Mouse (Mus musculus) adrenal gland, postnatal 14 days (tissue): ENCODE results near the gene Rftn1. TPM values are rescaled to one million over a fixed set of nuclear protein-coding genes. Genes with fewer than 3 reads are reported as not detected.
"Not testable (repeated sequence)": the region's sequence is repeated elsewhere in the genome, so short reads cannot be mapped to it uniquely, and the experiment has no call there.

ENCODE experiments used
- DNase-seq: peaks from one replicate; pipeline ENCODE4 v3.0.0; 2021; ENCODE audit warnings: mixed read lengths
- long read RNA-seq, 2 experiments: library from polyadenylated mRNA; stranded (forward); transcript quantifications; one replicate each; pipeline ENCODE4 v2.0.0; 2021
- total RNA-seq: library from RNA; stranded (reverse); gene quantifications from 2 replicates; pipeline ENCODE4 v1.2.3, GENCODE M21; 2021

Rftn1 gene
- total RNA-seq = 17.6 and 24.0 TPM in 2 replicates
- long read RNA-seq, experiment 1, full-length matches to known transcripts = 21 of 21 reads
- long read RNA-seq, experiment 1, partial matches to known transcripts = 0 of 21 reads
- long read RNA-seq, experiment 1, other reads (novel, unspliced or antisense) = 0 of 21 reads
- long read RNA-seq, experiment 2, full-length matches to known transcripts = 24 of 28 reads
- long read RNA-seq, experiment 2, partial matches to known transcripts = 3 of 28 reads
- long read RNA-seq, experiment 2, other reads (novel, unspliced or antisense) = 1 of 28 reads

- DNase-seq = peak; percentile 69
Measured at GRCm38 (mm10) chr17:50190131-50191015, at the start of gene Rftn1. Gene Rftn1 (minus strand): TSS chr17:50190674.

- DNase-seq = no peak
Measured at GRCm38 (mm10) chr17:50237818-50238610, 47.5 kb upstream of the Rftn1 start.

DNA sequence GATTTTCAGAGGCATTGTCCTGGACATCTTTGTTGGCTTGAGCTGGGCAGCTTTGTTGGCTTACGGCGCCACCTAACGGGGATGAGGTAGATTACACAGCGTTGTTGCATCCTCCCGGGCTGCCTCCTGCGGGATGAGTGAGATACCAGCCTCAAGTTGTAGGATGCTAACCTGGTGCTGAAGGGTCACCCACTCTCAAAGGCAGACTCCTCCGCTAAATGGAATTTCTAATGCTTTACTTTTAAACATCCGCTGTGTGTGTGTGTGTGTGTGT, 46.9 kb upstream of the Rftn1 start:
- DNase-seq = peak; percentile 90

GRCm38 (mm10) chr17:50236702-50237435, 46.4 kb upstream of the Rftn1 start:
- DNase-seq = no peak

DNA sequence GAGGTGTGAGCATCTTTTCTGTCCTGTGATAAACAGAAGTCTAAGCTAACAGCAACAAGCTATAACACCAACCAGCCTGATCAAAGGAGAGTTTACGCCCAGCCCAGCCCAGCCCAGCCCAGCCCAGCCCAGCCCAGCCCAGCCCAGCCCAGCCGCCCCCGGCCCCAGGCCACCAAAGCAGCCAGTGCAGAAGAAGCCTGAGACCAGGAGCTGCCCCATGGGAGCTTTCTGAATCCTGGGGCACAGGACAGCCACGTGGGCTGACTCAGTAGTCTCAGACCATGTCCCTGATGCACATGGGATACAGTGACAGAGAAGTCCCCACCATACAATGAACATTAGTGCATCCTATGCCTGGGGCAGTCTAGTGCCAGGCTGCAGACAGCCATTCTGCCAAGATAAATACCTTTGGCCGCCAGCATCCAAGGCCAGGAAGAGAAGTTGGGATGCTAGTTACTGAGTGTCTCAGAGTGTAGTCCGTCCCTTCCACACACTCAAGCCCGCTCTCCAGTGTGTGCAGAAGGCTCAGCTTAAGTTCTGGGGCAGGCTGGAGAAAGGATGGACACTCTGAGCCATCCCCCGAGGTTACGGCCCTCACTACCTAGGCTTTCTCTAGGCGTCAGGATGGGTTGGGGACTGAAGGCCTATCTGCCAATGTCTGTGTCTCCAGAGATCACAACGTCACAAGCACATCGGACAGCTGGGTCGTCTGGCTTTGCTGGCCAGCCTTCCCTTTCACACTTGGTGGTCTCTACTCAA, 45.6 kb upstream of the Rftn1 start:
- DNase-seq = no peak

GRCm38 (mm10) chr17:50233956-50234355, 43.5 kb upstream of the Rftn1 start:
- DNase-seq = no peak

DNA sequence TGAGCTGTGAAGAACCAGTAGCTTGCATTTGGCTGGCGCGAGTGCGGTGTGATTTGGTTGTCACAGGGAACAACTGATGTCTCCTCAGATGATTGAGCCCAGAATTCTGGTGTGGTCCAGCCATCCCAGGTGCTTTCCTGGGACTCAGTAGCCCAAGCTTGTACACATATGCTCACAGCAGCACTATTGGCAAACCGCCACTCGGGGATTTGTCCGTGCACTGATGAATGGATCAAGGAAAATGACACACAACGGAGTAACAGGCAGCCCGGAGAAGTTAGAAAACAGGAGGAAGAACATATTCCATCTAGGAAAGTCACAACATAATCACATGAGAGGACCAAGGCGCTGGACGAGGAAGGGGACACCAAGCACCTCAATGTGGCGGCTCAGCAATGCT, 42.3 kb upstream of the Rftn1 start:
- DNase-seq = no peak

DNA sequence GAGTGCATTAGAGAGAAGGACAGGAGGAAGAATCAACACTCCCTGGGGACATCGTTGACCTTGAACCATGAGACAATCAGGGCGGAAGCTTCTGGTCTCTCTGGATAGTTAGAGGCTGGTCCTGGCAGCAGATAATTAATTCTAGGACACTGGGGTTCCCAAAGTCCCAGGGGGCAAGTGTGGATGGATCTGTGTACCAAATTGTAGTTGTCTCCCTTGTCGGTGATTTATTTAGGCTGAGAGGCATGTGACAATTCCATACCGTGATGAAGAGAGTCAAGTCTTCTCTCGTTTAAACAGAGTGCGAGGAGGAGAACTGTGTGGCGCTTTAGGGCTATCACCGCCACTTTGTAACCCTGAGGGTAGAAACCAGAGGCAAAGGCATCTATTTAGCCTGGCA, 40.7 kb upstream of the Rftn1 start:
- DNase-seq = no peak

GRCm38 (mm10) chr17:50229534-50229933, 39.1 kb upstream of the Rftn1 start:
- peak; percentile 57 for DNase-seq

- DNase-seq = no peak
Measured at GRCm38 (mm10) chr17:50227366-50227765, 36.9 kb upstream of the Rftn1 start.

- no peak for DNase-seq
Measured at GRCm38 (mm10) chr17:50224718-50225117, 34.2 kb upstream of the Rftn1 start.

- no peak for DNase-seq
Measured at GRCm38 (mm10) chr17:50217978-50218377, 27.5 kb upstream of the Rftn1 start.

DNA sequence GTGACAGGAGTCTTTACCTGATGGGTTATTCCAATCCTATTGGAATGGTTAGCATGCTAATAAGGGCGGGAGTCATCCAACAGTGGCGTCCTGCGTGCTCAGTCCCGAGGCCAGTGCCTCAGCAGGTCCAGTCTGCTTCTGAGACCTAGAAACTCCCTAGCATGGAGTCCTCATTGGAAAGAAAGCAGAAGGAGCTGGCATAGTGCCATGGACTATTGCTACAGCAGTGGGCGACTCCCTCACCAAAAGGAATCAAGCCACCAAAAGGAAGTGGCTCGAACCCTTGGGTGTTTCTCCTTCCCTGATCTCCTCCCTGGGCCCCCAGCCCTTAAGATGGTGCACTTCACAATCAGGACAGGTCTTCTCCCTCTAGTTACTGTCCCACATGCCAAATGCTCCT, 24.6 kb upstream of the Rftn1 start:
- DNase-seq = peak; percentile 35

GRCm38 (mm10) chr17:50213117-50213516, 22.6 kb upstream of the Rftn1 start:
- no peak for DNase-seq

GRCm38 (mm10) chr17:50211816-50212215, 21.3 kb upstream of the Rftn1 start:
- peak; percentile 43 for DNase-seq

DNA sequence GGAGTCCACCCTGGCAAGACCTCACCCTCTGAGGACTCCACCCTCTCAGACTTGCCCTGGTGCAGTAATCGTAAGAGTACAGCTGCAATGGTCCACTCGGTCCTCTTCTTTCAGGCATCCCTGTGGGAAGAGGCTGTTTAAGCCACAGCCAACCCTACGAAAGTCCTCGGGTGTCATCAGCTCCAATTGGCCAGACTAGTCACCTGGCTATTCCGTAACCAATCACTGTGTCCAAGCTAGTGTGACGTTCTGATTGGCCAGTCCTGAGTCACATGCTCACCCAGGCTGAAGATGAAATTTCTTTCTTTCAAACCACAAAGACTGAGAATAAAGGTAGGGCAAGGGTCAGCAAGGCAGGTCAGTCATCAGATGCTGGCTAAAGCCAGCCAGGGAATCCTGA, 19.4 kb upstream of the Rftn1 start:
- no peak for DNase-seq

DNA sequence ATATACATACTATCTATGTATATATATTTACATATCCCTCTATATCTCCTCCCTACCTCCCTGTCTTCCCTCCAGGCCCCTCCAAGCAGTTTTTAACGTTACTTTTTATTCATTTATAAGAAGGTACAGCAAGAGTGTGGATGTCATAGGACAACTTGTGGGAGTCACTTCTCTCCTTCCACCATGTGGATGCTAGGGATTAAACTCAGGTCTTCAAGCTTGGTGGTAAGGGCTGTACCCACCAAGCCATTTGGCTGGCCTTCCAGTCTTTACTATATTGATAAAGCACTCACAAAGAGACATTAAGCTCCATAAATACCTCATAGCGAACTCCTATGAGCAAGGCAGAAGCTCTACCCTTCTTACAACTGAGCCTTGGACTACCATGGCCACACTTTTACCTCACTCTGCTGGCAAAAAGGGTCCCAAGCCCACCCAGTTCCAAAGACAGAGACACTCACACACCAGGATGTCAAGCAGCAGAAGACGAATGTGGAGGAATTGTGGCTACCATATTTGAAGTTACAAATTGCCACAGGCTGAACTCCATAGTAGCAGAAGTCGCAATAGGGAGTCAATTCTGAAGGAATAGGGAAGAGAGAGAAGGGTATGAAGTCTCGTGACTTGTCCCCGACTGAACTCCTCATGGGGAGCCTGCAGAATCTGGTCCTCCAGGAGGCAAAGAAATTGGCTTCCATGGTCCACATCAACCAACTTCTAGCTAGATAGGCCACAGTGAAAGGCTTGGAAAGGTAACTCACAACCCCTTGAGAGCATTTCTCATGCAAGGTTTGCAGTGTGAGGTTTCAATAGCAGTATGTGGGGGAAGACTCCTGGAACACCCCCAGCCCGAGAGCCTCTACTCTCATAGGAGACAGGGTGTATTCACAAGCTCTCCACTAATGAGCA, 17.9 kb upstream of the Rftn1 start:
- no peak for DNase-seq

- not testable (repeated sequence) for DNase-seq
Measured at GRCm38 (mm10) chr17:50206262-50206661, 15.8 kb upstream of the Rftn1 start.

DNA sequence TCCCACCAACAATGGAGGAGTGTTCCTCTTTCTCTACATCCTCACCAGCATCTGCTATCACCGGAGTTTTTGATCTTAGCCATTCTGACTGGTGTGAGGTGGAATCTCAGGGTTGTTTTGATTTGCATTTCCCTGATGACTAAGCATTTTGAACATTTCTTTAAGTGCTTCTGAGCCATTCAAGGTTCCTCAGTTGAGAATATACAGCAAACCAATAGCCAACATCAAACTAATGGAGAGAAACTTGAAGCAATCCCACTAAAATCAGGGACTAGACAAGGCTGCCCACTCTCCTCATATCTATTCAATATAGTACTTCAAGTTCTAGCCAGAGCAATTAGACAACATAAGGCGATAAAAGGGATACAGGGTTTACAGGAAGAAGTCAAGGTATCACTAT, 15.4 kb upstream of the Rftn1 start:
- DNase-seq = not testable (repeated sequence)

- no peak for DNase-seq
Measured at GRCm38 (mm10) chr17:50205152-50205782, 14.8 kb upstream of the Rftn1 start.
